Mouse (Mus musculus) erythroblast, embryonic 14.5 days (primary cell): ENCODE results near the gene Pum2. TPM values are rescaled to one million over a fixed set of nuclear protein-coding genes. Genes with fewer than 3 reads are reported as not detected.

Source experiments
- H3K27me3 ChIP-seq: 2 replicates; pipeline ENCODE4 v1.6.1; 2012; ENCODE audit warnings: inconsistent platforms; ENCODE audit not compliant: control insufficient read depth
- H3K36me3 ChIP-seq: 2 replicates; pipeline ENCODE4 v1.6.1; 2012; ENCODE audit warnings: mild to moderate bottlenecking, inconsistent platforms; ENCODE audit not compliant: control insufficient read depth
- H3K4me1 ChIP-seq: 2 replicates; pipeline ENCODE4 v1.6.1; 2012; ENCODE audit warnings: inconsistent platforms; ENCODE audit not compliant: control insufficient read depth
- H3K4me3 ChIP-seq: replicated peaks from 2 replicates; pipeline ENCODE3; 2012; ENCODE audit warnings: moderate library complexity, mild to moderate bottlenecking, inconsistent platforms
- H3K9me3 ChIP-seq: 2 replicates; pipeline ENCODE4 v1.6.1; 2012; ENCODE audit warnings: low read length, inconsistent platforms, mixed read lengths; ENCODE audit not compliant: control insufficient read depth
- GATA1 ChIP-seq: IDR thresholded peaks from 2 replicates; pipeline ENCODE4 v1.6.1; 2012; ENCODE audit warnings: low read length, inconsistent platforms, mixed read lengths
- TAL1 ChIP-seq: IDR thresholded peaks from 3 replicates; pipeline ENCODE4 v1.6.1; 2012; ENCODE audit warnings: low read length, inconsistent platforms, mixed read lengths
- polyA plus RNA-seq: library from polyadenylated mRNA; stranded (reverse); fragments of >175 nt; gene quantifications from 2 replicates; pipeline ENCODE4 v1.2.3, GENCODE M21; 2012

Gene Pum2
- polyA plus RNA-seq, 1 experiment = 0.59 TPM

DNA sequence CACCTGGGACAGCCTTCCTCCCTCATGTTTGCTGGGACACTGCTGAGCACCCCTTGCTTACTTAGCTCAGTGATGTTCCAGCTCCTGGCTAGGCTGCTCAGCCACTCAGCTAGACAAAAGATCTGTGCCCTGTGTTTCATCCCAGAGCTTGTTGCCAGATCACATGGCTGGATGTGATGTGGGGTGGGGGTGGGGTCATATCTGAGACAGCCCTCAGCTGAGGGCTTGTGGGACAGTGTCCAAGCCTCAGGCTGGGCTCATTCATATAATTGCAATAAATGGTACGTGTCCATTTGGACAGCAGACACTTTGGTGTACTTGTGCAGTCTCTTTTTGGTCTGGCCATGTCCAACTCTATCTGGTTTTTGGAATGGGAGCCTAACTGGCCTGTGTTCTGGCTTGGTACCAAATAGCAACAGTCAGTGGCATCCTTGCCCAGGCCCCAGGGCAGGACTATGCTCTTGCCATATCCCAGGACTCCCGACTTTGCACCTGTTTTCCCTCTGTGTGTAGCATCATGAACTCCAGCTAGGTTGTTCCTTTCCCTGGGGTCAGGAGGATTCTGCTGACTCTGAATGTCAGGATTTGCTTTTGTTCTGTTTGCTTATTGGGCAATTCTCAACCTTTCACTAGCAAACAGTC, 119.6 kb downstream of the Pum2 start:
- H3K36me3 ChIP-seq = peaks cover 17% of the 10 kb centered on the region
- H3K4me1 ChIP-seq = no peaks in the 10 kb centered on the region
- no peak overlapping the region for H3K4me3 ChIP-seq
- no peaks in the 10 kb centered on the region for H3K27me3 ChIP-seq
- no peaks in the 10 kb centered on the region for H3K9me3 ChIP-seq
- TF ChIP-seq GATA1 (no peak), TAL1 (no peak)

DNA sequence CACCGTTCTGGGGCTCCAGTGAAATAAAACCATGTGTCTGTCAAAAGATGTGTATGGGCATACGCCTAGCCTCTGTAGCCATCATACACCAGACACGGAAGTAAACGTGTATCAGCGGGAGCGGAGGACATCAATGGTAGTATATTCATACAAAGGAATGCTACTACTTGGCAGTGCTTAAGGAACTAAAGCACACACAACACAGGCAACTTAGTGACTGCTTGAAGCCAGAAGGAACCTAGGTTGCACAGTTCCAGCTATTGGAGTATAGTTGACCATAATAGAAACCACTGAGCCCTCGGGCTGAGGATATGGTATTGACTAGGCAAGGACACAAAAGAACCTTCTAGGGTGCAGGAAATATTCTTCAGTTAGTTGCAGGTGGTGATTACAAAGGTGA, 124.0 kb downstream of the Pum2 start:
- Histone ChIP-seq H3K9me3 (no peaks in the 10 kb centered on the region; the same call in 1 of the 2 replicates), H3K27me3 (no peaks in the 10 kb centered on the region), H3K4me1 (no peaks in the 10 kb centered on the region), H3K36me3 (no peaks in the 10 kb centered on the region), H3K4me3 (no peak overlapping the region)
- TF ChIP-seq TAL1 = no peak
- TF ChIP-seq GATA1 = no peak

DNA sequence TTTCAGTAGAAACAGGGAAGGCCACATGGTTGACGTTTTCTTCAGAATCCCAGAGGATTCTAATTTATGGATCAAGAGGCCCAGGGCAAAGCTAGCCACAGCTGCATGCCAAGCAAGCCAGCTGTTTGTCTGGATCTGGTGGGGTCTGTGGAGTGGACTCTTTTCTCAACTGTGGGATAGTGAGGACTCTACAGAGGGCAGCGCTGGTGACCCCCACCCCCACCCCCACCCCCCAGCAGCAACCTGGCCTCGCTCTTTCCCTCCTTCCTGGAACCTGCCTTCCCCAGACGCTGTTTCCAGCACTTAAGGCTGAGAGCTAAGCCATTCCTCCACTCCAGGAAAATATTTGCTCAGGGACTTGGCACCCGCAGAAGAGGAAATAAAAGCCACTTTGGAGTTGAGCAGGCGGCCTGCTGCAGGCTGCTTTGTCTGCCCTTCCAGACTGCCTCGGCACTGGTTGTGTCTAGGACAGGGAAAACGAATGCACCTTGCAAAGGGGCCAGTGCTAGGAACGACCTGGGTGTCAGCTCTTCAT, 124.6 kb downstream of the Pum2 start:
- no peaks in the 10 kb centered on the region for H3K27me3 ChIP-seq
- no peaks in the 10 kb centered on the region for H3K36me3 ChIP-seq
- TF ChIP-seq TAL1 = no peak
- TF ChIP-seq GATA1 = no peak
- no peaks in the 10 kb centered on the region; the same call in 1 of the 2 replicates for H3K9me3 ChIP-seq
- H3K4me1 ChIP-seq = no peaks in the 10 kb centered on the region
- H3K4me3 ChIP-seq = no peak overlapping the region

Other genes starting within 250 kb of the Pum2 start
- 0.83 and 1.1 TPM in 2 replicates for gene Rhob, start 174.1 kb upstream of the Pum2 start, polyA plus RNA-seq
- gene Slc7a15, start 75.1 kb upstream of the Pum2 start, polyA plus RNA-seq = not detected in 2 replicates
- gene Sdc1, start 97.2 kb downstream of the Pum2 start, polyA plus RNA-seq = 0.07 and 0.23 TPM in 2 replicates
- 0.72 and 1.2 TPM in 2 replicates for gene Laptm4a, start 247.5 kb downstream of the Pum2 start, polyA plus RNA-seq